16 mouse cellular contexts compared by ENCODE assay signal in the genomic region with DNA sequence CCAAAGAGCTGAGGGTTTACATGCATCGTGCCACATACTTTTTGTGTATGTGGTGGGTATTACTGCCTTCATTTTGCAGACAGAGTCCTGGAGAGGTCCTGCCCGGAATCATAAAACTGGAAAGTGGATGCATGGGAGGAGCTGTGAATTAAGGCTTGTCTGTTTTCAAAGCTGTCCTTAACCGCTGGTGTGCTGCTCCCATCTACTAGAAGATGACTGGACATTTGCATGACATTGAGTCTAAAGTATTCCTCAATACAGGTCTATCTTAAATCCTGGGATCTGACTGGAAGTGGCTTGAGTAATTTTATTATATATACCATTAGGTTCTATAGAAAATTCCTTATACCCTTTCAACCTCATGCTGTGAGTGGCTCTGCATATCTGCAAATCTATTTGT.
DNase-seq lines count a peak whose midpoint lies in the region.
"Had no signal": no experiment of that assay in that cellular context is flagged by ENCODE, and none has a peak within 500 bp of the region (broad histone marks: within the 10 kb centered on the region; RNA-seq: fewer than 3 reads in every experiment).

No protein-coding gene starts in this region.

- peak; percentile 33 for DNase-seq in heart, adult 11 months
- DNase-seq in heart, postnatal 14 days = no peak
- DNase-seq in ES-CJ7 (ENCODE audit: low read depth, low spot score) = peak; percentile 52
- DNase-seq in R1 (ENCODE audit: low read depth, low spot score) = peak; percentile 31
- DNase-seq in lung, postnatal 36 days = no peak
- DNase-seq in lung, postnatal 10 days = no peak
- DNase-seq: adrenal gland, adult 8-10 months; adrenal gland, postnatal 14 days; adrenal gland, postnatal 36 days; B cell, adult 2 months; cerebellum, adult 11-12 months; cerebellum, adult 2 months; cerebellum, adult 9-10 months; cerebellum, postnatal 10 days; cerebellum, postnatal 36 days; embryo, embryonic 11 days had no signal

- intact Hi-C loops in heart, postnatal 14 days (cut with DNase I) = no loop called here

Comparison
In these comparisons a context has a peak if more than half of its experiments do, and no peak if none do; other contexts are left out.
1. DNase-seq: peak in heart, adult 11 months (single experiment), ES-CJ7 (single experiment) and R1 (single experiment); none in heart, postnatal 14 days (0 of 2), lung, postnatal 36 days (single experiment) and lung, postnatal 10 days (single experiment).